Mouse (Mus musculus) limb, embryonic 15.5 days (tissue): ENCODE results near the gene Rev1. TPM values are rescaled to one million over a fixed set of nuclear protein-coding genes. Genes with fewer than 3 reads are reported as not detected.
"Not testable (repeated sequence)": the region's sequence is repeated elsewhere in the genome, so short reads cannot be mapped to it uniquely, and the experiment has no call there.

Experiments used
- ATAC-seq: fragments of 200-750 bp; cut with Nextera tagmentation; 2 replicates; pipeline ENCODE4 v1.8.0; 2017; ENCODE audit warnings: low read depth, moderate TSS enrichment; ENCODE audit not compliant: insufficient number of reproducible peaks, low FRiP score, low TSS enrichment
- H3K27ac ChIP-seq: fragments of 300-500 bp; sonication (generic); 2 replicates; pipeline ENCODE4 v1.5.1; 2015; ENCODE audit warnings: moderate library complexity, mild to moderate bottlenecking, inconsistent platforms
- H3K27me3 ChIP-seq: fragments of 300-500 bp; sonication (generic); 2 replicates; pipeline ENCODE4 v1.6.1; 2015; ENCODE audit warnings: inconsistent platforms
- H3K36me3 ChIP-seq: fragments of 300-500 bp; sonication (generic); 2 replicates; pipeline ENCODE4 v1.6.1; 2015; ENCODE audit warnings: inconsistent platforms
- H3K4me1 ChIP-seq: fragments of 300-500 bp; sonication (generic); 2 replicates; pipeline ENCODE4 v1.6.1; 2015; ENCODE audit warnings: inconsistent platforms
- H3K4me2 ChIP-seq: fragments of 300-500 bp; sonication (generic); 2 replicates; pipeline ENCODE4 v1.6.1; 2015; ENCODE audit warnings: mild to moderate bottlenecking, inconsistent platforms
- H3K4me3 ChIP-seq: fragments of 300-500 bp; sonication (generic); 2 replicates; pipeline ENCODE4 v1.5.1; 2015; ENCODE audit warnings: mild to moderate bottlenecking, inconsistent platforms
- H3K9ac ChIP-seq: fragments of 300-500 bp; sonication (generic); 2 replicates; pipeline ENCODE4 v1.6.1; 2015; ENCODE audit warnings: inconsistent platforms
- H3K9me3 ChIP-seq: fragments of 300-500 bp; sonication (generic); 2 replicates; pipeline ENCODE4 v1.6.1; 2016; ENCODE audit warnings: inconsistent platforms
- WGBS: fragments of 180-500 bp; shearing (Covaris S2); methylation state at CpG from one replicate; pipeline ENCODE4 v1.1.7; 2015; 5-methylcytosine and 5-hydroxymethylcytosine counted together
- polyA plus RNA-seq: library from polyadenylated mRNA; unstranded; fragments of >200 nt; fragmentation: Nextera tagmentation; extraction: Ambion mirVana; gene quantifications from 2 replicates; pipeline ENCODE4 v1.2.1, GENCODE M21; 2015

The Rev1 gene
- polyA plus RNA-seq, 1 experiment from 2014 or later: 24.0 TPM

DNA sequence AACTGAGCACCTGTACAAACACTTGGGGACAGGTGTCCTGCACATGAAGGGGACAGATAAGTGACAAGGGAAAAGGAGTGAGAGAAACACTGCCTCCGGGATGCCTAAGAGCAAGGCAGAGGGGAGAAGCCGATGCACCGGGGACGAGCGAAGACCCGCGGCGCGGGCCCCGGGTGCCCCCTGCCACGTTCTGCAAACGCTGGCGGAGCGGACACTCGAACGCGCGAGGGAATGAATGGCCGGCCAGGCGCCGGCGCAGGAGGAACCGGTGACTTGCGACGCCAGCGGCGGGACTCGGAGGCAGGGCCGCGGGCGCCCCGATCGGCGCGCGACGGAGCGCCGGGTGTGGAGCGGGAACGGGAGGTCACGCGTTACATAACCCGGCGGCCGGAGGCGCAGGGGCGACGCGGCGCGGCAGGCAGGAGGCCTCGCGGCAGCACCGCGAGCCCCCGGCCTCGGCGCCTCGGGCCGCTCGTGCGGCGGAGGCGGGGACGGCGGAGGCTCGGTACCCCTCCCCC is 623 bp downstream of the Rev1 start:
- peak overlapping the region; percentile 80 for H3K4me3 ChIP-seq

DNA sequence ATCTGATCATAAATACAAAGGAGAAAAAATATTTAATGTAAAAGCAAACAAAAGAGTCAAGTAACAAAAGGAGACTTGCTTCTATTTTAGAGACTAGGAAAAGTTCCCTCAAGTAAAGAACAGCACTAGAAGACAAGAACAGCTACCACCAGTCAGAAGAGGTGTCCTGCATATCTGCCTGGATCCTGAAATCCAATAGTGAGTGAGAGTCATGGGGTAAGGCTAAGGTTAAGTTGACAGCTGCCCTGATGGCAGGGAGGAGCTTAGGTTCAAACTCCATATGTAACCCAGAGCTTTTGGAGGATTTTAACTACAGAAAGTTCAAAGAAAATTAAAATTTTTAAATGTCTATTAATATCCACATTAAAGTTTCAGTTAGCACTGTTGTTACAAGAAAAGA is 2.6 kb downstream of the Rev1 start:
- Histone ChIP-seq H3K27me3 (no peaks in the 10 kb centered on the region), H3K9me3 (no peaks in the 10 kb centered on the region), H3K4me1 (peaks cover 13% of the 10 kb centered on the region), H3K9ac (no peak overlapping the region), H3K4me3 (no peak overlapping the region), H3K36me3 (no peaks in the 10 kb centered on the region), H3K27ac (no peak overlapping the region), H3K4me2 (no peak overlapping the region)
- ATAC-seq: no peak

More for the DNA sequence above, 623 bp downstream of the Rev1 start:
- WGBS: under 1% methylated on average over 67 of the region's 68 CpGs
- H3K4me1 ChIP-seq: peaks cover 13% of the 10 kb centered on the region
- H3K9ac ChIP-seq: peak overlapping the region; percentile 83
- H3K36me3 ChIP-seq: no peaks in the 10 kb centered on the region
- no peaks in the 10 kb centered on the region for H3K27me3 ChIP-seq
- H3K4me2 ChIP-seq: peak overlapping the region; percentile 68
- ATAC-seq: peak; percentile 17; the same call in 1 of the 2 replicates
- peak overlapping the region; percentile 88 for H3K27ac ChIP-seq
- H3K9me3 ChIP-seq: no peaks in the 10 kb centered on the region

DNA sequence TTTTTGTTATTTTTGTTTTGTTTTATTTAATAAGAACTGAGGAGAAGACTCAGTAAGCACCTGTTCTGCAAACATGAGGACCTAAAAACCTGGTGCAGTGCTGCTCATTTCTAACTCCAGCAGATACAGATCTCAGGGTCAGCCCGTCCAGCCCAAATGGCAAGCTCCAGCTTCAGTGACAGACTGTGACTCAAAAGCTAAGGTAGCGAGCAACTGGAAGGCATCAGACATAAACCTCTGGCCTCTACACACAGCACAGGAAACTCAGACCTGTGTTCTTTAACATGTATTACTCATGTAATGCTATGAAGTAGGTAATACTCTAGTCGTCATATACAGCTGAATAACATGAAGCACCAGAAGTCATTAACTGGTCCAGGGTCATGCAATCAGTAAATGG is 3.2 kb downstream of the Rev1 start:
- Histone ChIP-seq H3K27ac (no peak overlapping the region), H3K4me3 (no peak overlapping the region), H3K4me2 (no peak overlapping the region), H3K27me3 (no peaks in the 10 kb centered on the region), H3K9ac (no peak overlapping the region), H3K9me3 (no peaks in the 10 kb centered on the region), H3K4me1 (peaks cover 13% of the 10 kb centered on the region), H3K36me3 (no peaks in the 10 kb centered on the region)
- no peak for ATAC-seq
- 85% methylated on average over 3 of the region's 3 CpGs for WGBS

DNA sequence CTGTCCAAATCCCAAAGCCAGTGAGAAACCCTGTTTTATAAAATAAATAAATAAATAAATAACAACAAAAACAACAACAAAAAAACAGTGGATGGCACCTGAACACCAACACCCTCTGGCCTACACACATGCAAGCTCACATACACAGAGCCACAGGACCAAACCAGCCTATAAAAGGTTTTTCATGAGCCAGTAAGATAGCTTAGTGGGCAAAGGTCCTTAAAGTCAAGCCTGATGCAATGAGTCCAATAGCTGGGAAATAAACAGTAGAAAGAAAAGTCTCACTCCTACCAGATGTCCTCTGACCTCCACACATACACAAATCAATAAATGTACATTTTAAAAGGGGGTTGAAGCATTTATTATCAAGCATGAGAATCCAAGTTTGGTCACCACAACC is 5.3 kb downstream of the Rev1 start:
- H3K9ac ChIP-seq: no peak overlapping the region
- H3K27ac ChIP-seq: no peak overlapping the region
- no peak for ATAC-seq
- H3K4me1 ChIP-seq: peaks cover 13% of the 10 kb centered on the region
- H3K4me2 ChIP-seq: no peak overlapping the region
- H3K9me3 ChIP-seq: no peaks in the 10 kb centered on the region
- no peaks in the 10 kb centered on the region for H3K36me3 ChIP-seq
- H3K4me3 ChIP-seq: no peak overlapping the region
- no peaks in the 10 kb centered on the region for H3K27me3 ChIP-seq

DNA sequence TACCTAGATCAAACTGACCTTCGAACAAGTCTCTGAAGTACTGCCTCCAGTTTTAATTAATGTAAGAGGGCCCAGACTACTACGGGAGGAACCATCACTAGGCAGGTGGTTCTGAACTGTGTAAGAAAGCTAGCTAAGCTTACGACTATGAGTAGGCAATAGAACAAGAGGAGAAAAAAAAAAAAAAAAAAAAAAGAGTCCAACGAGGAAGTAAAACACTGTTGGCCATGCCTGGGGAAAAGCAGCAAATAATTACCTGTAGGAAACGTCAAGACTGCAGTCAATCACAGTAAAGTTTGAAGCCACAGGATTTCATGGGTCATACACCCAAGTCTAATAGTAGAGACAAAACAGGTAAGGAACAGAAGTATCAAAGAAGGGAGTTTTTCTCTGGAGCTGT is 8.7 kb downstream of the Rev1 start:
- no peak overlapping the region for H3K27ac ChIP-seq
- H3K4me2 ChIP-seq: no peak overlapping the region
- H3K9ac ChIP-seq: no peak overlapping the region
- H3K27me3 ChIP-seq: no peaks in the 10 kb centered on the region
- no peak overlapping the region for H3K4me3 ChIP-seq
- WGBS: 52% methylated on average over 5 of the region's 5 CpGs
- H3K36me3 ChIP-seq: no peaks in the 10 kb centered on the region
- H3K9me3 ChIP-seq: no peaks in the 10 kb centered on the region
- H3K4me1 ChIP-seq: no peaks in the 10 kb centered on the region
- no peak for ATAC-seq

DNA sequence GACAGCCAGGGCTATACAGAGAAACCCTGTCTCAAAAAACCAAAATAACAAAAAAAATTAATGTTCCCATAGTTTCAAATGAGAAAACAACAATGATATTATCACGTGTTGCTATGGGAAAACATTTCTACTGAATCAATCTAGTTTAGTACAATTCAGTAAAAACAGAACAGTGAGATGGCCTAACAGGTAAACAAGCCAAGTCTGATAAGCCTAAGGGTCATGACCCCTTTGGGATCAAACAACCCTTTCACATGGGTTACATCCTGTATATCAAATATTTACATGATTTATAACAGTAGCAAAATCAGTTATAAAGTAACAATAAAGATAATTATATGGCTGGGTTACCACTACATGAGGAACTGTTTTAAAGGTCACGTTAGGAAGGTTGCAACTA is 11.0 kb downstream of the Rev1 start:
- no peaks in the 10 kb centered on the region for H3K9me3 ChIP-seq
- 83% methylated on average over 2 of the region's 2 CpGs for WGBS

DNA sequence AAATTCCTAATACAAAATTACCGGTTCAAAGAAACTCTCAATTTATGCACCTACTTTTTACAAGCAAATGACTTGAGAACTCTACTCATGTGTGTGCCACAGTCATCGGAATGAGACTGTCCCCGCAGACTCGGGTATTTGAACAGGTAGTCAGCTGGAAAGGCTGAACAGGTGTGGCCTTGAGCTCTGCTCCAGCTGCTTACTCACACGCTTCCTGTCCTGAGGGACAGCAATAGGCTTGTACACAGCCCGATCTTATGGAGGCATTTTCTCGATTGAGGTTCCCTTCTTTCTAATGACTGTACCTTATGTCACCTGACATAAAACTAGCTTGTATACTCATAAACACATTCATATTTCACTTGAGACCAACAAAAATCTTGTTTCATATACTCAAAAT is 19.8 kb downstream of the Rev1 start:
- no peaks in the 10 kb centered on the region for H3K4me1 ChIP-seq
- 0 out of 2 replicates have a peak, but pooled peaks cover 5% of the 10 kb centered on the region for H3K36me3 ChIP-seq
- no peak overlapping the region for H3K27ac ChIP-seq
- WGBS: 80% methylated on average over 7 of the region's 7 CpGs
- H3K4me2 ChIP-seq: no peak overlapping the region
- ATAC-seq: no peak
- H3K4me3 ChIP-seq: no peak overlapping the region
- no peaks in the 10 kb centered on the region for H3K27me3 ChIP-seq
- H3K9ac ChIP-seq: no peak overlapping the region
- no peaks in the 10 kb centered on the region for H3K9me3 ChIP-seq

More for the DNA sequence above, 11.0 kb downstream of the Rev1 start:
- H3K36me3 ChIP-seq: no peaks in the 10 kb centered on the region
- H3K9ac ChIP-seq: no peak overlapping the region
- H3K4me3 ChIP-seq: no peak overlapping the region
- H3K4me2 ChIP-seq: no peak overlapping the region
- ATAC-seq: no peak
- no peaks in the 10 kb centered on the region for H3K4me1 ChIP-seq
- no peak overlapping the region for H3K27ac ChIP-seq
- no peaks in the 10 kb centered on the region for H3K27me3 ChIP-seq

DNA sequence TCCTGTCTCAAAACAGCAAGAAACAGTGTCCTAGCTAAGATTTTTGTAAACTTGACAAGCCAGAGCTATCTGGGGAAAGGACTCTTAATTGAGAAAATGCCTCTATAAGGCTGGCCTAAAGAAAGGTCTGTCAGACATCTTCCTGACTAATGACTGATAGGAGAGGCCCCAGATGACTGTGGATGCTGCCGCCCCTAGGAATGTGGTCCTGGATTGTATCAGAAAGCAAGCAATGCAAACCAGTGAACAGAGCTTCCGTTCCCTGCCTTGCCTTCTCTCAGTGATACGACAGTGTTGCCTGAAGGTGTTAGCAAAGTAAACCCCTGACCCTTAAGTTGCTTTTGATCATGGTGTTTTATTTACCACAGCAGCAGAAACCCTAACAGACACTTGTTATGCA is 25.8 kb downstream of the Rev1 start:
- no peak overlapping the region for H3K4me2 ChIP-seq
- no peak overlapping the region for H3K9ac ChIP-seq
- no peaks in the 10 kb centered on the region for H3K27me3 ChIP-seq
- 25% methylated on average over 3 of the region's 3 CpGs for WGBS
- no peak overlapping the region for H3K4me3 ChIP-seq
- no peak for ATAC-seq
- H3K36me3 ChIP-seq: peaks cover 10% of the 10 kb centered on the region; the same call in 1 of the 2 replicates
- no peaks in the 10 kb centered on the region for H3K9me3 ChIP-seq
- no peaks in the 10 kb centered on the region for H3K4me1 ChIP-seq
- H3K27ac ChIP-seq: no peak overlapping the region

DNA sequence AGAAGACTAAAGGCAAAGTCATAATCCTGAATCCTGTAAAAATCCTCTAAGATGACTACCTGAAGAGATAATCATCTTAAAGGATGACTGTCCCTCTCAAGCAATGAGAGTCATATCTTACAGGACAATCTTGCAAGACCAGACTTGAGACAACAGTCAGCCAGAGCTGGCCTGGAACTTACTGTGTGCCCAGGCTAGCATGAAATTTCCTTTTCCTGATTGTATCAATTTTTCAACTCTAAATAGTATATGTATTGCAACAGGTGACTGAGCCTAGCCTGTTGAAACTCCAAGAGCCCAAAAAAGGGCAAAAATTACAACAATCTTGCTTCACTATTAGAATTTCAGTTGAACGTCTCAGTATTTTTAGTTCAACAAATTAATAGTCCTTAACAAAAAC is 26.4 kb downstream of the Rev1 start:
- Histone ChIP-seq H3K36me3 (peaks cover 14% of the 10 kb centered on the region; the same call in 1 of the 2 replicates), H3K4me2 (no peak overlapping the region), H3K27me3 (no peaks in the 10 kb centered on the region), H3K4me1 (no peaks in the 10 kb centered on the region), H3K27ac (no peak overlapping the region), H3K9ac (no peak overlapping the region), H3K4me3 (no peak overlapping the region), H3K9me3 (no peaks in the 10 kb centered on the region)
- ATAC-seq: no peak
- WGBS: 68% methylated on average over 1 of the region's 1 CpGs

DNA sequence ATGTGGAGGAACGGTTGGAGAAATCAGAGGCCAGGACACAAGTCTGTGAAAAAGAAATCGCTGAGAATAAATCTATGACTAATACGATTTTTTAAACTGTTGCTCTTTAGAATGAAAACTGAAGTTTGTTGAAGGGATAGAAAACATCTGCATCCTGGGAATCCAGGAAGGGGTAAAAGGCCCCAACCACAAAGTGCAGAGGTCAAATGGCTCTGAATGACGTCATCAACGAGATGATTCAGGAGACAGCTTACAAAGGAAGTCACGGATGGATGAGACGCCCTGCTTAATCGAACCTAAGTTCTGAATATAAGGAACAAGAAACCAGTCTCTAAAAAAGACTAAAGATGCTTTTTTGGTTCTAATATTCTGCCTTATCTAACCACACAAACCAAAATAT is 48.3 kb downstream of the Rev1 start:
- Histone ChIP-seq H3K36me3 (peaks cover 36% of the 10 kb centered on the region), H3K9ac (no peak overlapping the region), H3K4me3 (no peak overlapping the region), H3K27me3 (no peaks in the 10 kb centered on the region), H3K4me2 (no peak overlapping the region), H3K4me1 (no peaks in the 10 kb centered on the region), H3K27ac (no peak overlapping the region), H3K9me3 (no peaks in the 10 kb centered on the region)
- 78% methylated on average over 8 of the region's 8 CpGs for WGBS
- ATAC-seq: no peak

DNA sequence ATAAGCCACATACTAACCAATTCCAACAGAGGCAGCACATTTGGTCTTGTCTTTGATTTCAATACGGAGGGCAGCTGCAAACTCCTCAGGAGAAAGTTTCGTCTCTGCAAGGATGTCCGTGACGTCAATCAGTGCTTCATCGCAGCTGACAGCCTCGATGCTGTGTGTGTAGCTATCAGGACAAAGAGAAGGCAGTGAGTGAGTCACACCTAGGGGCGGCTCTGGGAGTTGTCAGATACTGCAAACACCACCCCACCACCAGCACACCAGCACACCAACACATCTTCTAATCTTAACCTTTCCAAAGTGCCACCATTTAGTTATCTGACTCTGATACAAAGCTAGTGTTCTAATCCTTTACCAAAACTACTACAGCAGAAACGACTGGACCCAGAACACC is 58.3 kb downstream of the Rev1 start:
- Histone ChIP-seq H3K9me3 (no peaks in the 10 kb centered on the region), H3K36me3 (peaks cover 41% of the 10 kb centered on the region), H3K9ac (no peak overlapping the region), H3K27ac (no peak overlapping the region), H3K4me3 (no peak overlapping the region), H3K4me1 (no peaks in the 10 kb centered on the region), H3K27me3 (no peaks in the 10 kb centered on the region), H3K4me2 (no peak overlapping the region)
- 78% methylated on average over 8 of the region's 8 CpGs for WGBS
- ATAC-seq: no peak

DNA sequence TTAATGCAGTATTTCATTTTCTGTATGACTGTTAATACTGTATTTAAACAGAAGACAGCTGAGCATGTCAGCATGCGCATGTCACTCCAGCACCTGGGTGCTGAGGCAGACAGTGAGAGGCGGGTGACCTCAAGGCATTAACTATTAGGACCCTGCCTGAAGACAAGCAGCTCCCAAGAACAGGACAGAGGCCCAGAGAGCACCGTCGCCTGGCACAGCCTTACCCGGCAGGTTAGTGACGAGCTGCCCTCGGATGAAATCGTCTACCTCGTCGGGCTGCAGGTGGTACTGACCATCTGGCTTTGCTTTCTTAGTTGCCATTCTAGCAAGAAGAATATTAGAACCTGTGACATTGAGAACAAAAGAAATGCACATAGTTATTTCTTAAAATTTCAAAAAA is 62.3 kb downstream of the Rev1 start:
- no peaks in the 10 kb centered on the region for H3K9me3 ChIP-seq
- no peak overlapping the region for H3K9ac ChIP-seq
- no peaks in the 10 kb centered on the region for H3K27me3 ChIP-seq
- no peak for ATAC-seq
- 91% methylated on average over 10 of the region's 10 CpGs for WGBS
- H3K36me3 ChIP-seq: peaks cover 49% of the 10 kb centered on the region
- no peaks in the 10 kb centered on the region for H3K4me1 ChIP-seq
- no peak overlapping the region for H3K4me2 ChIP-seq
- H3K4me3 ChIP-seq: no peak overlapping the region
- no peak overlapping the region for H3K27ac ChIP-seq

DNA sequence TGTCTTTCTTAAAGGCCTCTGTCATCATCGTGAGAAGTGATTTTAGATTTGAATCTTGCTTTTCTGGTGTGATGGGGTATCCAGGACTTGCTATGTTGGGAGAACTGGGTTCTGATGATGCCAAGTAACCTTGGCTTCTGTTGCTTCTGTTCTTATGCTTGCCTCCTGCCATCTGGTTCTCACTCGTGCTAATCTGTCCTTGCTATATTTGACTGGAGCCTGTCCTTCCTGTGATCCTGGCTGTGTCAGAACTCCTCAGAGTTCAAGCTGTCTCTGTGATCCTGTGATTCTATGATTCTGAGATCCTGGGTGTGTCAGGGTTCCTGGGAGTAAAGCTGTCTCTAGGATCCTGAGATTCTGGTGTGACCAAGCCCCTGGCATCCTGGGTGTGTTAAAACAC is 67.4 kb downstream of the Rev1 start:
- H3K9ac ChIP-seq, H3K27ac ChIP-seq, H3K9me3 ChIP-seq, H3K27me3 ChIP-seq, ATAC-seq, H3K4me3 ChIP-seq, H3K4me2 ChIP-seq, H3K4me1 ChIP-seq: not testable (repeated sequence)
- H3K36me3 ChIP-seq: peaks cover 66% of the 10 kb centered on the region
- 90% methylated on average over 2 of the region's 2 CpGs for WGBS
